Mouse (Mus musculus): Measurements from ENCODE around the gene Unc5b. TPM values are rescaled to one million over a fixed set of nuclear protein-coding genes. Genes with fewer than 3 reads are reported as not detected.

Unc5b gene
- total RNA-seq, 1 experiment from 2014 or later, result 11.3 TPM

DNA sequence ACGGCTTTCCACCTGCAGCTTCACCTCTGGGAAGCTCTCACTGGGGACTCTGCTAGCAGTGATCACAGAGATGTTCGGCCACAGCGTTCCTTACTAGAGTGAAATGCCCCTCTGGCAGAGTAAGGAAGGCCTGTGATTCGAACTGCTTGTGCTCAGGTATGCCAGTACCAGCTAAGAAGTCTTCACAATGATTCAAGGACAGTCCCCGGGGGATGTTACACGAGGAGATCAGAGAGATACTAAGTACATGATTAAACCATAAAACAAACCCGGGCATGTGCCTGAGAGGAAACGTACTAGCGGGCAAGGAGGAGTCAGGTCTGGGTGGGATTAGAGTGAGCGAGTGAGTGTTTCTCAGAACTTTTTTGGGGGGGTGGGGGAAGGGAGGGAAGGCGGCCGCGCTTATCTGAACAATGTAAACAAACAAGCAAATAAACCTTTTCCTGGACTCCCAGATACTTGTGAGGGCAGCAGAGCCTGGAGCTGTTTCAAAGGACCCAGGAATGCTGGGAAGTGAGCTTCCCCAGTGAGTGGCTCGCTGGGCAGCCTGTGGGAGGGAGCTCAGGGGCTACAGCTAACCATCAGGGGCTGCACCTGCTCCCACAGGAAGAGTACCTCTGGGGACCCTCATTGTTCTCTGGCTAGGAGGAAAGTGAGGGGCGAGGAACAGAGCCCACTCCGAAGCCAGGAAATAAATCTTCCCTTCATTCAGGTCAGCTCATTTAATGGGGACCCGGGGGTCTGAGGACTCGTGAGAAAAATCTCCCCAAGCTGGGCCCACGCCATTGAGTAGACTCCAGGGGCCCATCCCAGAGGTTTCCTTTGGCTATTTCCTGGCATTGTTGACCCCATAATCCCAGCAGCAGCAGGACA lies 30.9 kb downstream of the Unc5b start:
- no peak for DNase-seq

DNA sequence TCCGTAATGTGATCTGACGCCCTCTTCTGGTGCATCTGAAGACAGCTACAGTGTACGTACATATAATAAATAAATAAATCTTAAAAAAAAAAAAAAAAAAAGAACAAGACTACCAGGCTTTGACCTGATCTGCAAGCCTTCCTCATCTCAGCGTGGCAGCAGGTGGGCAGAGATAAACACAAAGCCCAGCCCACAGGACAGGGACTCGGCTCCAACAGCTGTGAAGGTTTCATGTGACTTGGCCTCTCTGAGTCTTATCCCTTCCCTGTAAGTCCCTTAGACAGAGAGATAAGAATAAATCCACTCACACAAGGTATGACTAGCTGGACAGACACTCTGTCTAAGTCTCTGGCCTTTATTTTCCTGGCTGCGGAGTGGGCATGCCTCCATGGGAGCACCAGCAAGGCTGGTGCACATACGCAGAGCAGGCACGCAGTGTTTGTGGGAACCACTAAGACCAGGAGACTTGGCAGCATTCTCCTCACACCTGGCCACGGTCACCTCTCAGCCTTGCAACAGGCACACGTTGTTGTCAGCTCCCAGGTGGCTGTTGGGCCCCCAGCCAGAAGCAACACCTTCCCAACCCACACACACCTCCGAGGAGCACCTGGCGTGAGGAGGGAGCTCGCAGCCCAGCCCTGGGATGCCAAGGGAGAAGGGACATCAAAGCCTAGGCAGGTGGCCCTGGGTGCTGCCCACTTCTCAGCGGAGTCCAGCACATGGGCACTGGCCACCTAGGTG lies 33.5 kb downstream of the Unc5b start:
- no peak for DNase-seq

DNA sequence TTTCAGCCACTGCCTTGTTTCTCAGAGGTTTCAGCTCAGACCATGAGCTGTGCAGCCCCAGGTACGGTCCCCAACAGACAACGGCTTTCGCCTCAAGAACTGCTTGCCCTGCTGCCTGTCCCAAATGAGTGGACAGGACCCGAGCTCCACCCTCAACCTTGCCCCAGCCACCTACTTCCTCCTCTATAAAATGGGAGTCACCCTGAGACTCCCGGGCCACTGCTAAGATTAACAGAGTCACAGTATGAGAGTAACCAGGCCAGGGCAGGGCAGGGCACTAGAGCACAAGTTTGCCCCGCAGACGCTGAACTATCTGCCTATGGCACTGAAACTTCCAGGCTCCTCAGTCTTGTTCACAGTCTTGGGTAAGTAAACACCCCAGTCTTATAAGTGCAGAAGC lies 34.9 kb downstream of the Unc5b start:
- DNase-seq, result no peak

DNA sequence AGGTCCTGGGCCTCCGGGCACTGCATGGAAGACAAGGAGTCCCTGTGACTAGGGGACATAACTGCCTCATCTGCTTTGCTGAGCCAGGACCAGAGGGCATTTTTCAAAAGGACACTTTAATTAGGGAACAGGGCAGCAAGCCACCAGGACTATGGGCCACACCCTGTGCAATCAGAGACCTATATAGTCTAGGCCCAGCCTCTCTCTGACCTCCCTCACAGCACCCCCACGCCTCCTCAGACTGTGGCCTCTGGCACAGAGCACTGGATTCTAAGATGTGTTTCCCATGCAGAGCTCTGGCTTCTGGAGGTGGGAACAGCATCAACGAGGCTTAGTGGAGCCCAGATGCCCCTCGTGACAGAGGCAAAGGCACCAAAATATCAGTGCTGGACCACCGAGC lies 35.4 kb downstream of the Unc5b start:
- DNase-seq, result no peak

DNA sequence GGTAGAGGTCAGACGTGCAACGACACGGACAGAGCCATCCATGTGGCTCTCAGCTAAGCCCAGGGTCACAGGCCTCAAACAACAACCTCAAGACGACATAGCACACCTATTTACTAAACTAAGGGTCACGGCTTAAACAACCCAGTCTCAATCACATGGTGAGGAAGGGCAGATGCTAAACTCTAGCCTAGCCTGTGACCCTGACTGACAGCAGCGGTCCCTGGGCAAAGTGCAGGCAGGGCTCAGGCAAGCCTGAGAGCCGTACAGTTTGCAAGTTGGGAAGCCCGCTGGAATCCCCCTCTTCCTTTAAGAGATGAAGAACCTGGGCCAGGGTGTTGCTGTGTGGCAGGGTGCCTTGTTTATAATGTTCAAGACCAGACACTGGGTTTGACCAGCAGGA lies 36.6 kb downstream of the Unc5b start:
- DNase-seq, result no peak

DNA sequence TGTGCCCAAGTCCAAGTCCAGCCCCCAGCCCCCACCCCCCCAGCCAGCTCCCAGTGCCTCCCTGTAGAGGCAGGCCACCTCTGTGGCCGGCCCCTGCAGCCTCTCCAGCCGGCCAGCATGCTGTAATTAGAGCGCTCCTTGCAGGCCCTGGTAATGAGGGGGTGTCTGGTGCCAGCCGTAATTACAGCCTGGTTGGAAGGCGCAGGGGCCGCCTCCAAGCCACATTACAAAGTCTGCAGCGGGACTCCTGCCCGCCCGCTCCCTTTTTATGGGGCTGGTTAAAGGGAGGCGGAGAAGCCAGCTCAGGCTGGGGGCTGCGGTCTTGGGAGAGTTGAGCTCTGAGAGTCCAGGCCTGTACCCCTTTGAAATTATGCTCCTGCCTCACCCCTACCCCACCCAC lies 37.0 kb downstream of the Unc5b start:
- DNase-seq, result no peak

DNA sequence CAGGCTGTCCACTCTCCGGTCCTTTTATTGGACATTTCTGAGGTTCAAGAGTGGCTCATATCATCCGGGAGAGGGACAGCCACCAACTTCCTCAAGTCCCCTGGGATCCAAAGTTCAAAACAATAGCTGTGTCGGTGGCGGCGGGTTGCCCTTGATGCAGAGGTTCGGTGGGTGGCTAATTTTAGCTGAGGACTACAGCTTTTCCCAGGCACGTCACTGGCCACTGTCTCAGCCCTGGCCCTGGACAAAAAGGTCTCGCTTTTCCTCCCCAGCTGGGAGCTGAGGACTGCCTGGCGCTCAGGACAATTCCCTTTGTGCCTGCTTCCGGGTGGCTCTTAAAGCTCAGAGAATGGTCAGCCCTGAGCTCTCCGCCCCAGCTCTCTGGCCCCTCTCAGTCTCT lies 38.5 kb downstream of the Unc5b start:
- DNase-seq, result peak; percentile 57

DNA sequence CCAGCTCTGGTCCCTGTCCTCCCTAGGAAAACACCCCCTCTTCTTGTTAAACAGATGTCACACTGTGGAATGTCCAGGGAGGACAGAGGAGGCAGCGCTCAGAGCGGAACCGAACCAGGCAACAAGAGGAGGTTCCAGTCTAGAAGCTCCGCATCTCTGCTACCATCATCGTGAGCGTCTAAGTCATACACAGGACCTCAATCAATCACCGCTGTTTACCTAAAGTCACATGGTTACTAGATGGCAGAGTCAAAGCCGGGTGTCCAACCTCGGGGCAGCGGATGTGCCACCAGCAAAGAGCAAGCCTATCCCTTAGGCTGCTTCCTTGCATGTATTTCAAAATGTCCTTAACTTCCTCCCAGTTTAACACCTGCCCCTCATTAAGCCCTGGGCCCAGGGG lies 39.0 kb downstream of the Unc5b start:
- DNase-seq, result no peak

DNA sequence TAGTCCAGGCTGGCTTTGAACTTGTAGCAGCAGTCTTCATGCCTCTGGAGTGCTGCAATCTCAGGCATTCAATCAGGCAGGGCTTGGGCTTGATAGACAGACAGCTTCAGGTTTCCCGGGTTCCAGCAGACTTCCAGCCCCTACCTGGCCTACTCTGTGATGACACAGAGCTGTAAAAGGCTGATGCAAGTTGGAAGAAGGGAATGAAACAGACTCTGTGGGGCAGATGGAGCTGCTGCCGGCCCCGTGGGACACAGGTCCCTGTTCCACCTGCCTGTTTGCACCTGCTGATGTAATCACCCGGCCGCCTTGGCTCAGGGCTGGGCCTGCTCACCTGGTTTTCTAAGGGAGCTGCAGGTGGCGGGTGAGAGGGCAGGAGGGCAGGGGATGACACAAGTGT lies 40.5 kb downstream of the Unc5b start:
- no peak for DNase-seq

DNA sequence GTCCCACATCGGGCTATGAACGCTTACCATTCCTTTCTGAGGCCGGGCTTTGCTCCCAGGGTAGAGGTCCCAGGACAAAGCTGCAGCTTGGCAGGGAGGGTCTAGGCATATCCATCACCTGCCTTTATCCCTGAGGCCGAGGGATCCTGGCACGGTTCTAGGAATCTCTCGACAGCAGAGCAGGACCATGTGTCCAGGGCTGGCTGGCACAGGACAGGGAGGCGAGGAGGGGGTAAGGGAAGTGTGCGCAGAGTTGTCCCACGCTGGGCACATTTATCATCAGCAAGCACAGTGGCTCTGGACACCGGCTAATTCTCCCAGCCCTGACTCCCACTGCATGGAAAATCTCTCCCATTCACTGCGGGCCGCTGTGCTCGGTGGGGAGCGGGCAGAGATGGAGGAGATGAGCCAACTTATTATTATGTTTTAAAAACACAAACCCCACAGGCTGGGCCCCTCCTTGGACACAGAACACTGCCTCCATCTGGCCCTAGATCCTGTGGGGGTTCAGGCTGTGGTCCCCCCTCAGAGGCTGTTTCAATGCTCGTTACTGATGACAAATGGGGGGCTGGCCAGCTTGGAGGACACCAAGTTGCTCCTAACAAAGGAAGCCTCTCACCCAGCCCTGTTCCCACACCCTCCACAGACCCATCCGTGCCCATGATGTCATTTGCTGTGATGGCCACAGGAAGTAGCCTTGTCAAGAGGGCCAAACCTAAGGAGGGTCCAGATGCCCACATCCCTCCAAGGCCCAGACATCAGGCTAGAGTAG lies 43.9 kb downstream of the Unc5b start:
- no peak for DNase-seq

DNA sequence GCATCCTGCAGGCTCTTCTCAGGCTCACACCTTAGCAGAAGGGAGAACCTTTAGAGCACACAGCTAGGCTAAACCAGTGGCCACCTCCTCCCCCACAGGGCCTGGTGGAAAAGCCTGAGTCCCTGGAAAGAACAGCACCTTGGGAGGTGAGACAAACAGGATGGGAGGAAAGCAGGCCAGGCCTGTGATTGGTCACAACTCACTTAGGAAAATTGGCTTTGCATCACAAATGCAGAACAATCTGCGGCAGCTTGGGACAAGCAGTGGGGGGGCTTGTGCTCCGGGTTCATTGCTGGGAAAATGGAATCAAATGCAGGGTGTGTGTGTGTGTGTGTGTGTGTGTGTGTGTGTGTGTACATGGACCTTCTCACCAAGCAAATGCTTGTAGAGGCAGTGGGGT lies 47.8 kb downstream of the Unc5b start:
- DNase-seq, result no peak

DNA sequence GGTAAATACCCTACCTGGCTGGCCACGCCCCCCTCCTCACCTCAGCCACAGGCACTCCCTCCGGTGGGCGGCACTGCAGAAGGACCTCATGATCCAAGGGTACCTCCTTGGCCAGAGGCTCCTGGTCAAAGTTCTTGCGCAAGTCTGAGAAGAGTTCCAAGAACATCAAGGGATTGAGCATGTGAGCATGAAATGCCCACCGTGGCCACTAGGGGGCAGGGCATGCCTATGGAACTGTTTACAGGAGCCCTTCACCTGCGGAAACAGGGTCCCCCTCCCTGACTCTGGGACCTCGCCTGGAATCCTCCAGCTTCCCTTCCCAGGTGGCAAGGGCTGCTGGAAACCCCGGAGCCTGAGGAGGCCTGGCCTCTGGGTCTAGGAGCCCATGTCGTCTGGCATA lies 51.8 kb downstream of the Unc5b start:
- peak; percentile 83 for DNase-seq

DNA sequence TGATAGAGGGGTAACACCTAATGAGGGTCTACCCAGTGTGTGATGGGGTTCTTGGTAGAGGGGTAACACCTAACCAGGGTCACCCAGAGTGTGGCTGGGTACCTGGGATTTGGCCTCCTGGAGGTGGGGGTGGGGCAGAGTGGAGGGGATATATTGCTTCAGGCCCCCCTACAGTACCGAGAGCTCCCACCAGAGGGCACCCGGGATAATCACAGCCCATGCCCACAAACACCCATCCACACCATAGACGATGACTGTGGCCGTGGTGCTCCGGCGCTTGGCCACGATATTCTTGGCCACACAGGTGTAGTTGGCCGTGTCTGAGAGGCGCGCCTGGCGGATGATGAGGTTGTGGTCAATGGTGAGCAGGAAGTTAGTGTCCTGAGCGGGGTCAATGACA lies 52.8 kb downstream of the Unc5b start:
- DNase-seq, result peak; percentile 42

DNA sequence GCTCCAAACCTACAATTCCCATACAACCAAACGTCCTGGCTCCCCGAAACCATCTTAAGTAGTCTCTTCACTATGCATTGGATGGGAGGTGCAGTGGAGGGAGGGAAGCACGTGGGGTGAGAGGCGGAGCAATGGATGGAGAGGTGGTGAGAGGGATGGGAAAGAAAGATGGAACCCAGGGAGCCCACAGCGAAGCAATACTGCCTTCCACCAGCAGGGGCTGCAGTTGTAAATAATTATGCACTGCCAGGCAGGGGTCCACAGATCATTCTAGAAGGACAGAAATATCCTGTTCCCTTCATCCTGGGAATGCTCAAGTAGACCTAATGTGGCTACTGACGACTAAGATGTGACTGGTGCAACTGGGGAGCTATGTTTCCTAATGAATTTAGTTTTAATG lies 55.9 kb downstream of the Unc5b start:
- no peak for DNase-seq

DNA sequence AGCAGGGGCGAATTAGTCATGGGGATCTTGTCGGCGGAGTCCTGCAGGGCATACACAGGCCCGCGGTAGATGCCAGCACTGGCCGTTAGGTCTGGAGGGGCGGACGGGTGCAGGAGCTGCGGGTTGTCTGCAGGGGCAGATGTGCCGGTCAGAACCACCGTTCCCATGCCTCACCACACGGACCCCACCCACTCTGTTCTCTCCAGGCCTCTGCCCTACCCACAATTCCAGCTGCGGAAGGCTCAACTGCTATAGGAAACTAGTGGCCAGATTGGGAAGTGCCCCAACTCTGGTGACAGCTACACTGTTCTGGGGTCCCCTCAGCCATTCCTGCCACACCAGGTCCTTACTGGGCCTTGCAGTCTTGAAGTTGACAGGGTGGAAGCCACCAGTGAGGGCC lies 56.8 kb downstream of the Unc5b start:
- no peak for DNase-seq

DNA sequence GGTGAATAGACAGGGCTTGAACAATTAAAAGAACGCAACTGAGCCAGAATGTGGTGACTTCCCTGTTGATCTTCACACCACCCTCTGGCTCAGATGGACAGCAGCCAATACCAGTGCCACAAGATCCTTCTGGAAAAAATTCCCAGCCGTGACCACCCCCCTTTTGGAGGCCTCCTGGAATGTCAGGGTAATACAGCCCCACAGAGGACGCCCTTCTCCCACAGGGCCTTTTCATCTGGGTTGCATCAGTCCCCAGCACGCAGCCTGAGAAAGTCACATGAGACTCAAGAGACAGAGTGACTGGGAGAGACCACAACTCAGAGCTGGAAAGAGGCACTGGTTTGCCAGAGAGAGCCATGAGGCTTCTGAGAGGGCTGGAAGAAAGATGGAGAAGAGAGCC lies 60.5 kb downstream of the Unc5b start:
- no peak for DNase-seq

DNA sequence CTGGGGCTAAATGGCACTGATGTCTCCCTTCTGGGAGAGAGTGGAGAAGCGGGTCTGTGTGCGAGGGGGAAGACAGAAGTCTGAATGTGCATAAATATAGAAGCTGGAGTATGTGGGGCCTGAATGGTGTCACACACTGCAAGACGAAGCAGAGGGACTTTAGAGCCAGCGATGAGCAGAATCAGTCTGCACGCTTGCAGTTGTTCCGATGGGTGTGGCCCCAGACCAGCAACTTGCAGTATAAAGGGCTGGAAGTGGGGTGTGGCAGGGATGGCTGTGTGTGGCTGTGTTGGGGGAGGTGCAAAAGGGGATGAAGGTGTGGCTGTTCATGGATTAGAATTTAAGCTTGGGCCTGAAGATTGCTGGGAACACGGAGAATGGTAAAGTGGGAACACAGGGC lies 62.8 kb downstream of the Unc5b start:
- no peak for DNase-seq

DNA sequence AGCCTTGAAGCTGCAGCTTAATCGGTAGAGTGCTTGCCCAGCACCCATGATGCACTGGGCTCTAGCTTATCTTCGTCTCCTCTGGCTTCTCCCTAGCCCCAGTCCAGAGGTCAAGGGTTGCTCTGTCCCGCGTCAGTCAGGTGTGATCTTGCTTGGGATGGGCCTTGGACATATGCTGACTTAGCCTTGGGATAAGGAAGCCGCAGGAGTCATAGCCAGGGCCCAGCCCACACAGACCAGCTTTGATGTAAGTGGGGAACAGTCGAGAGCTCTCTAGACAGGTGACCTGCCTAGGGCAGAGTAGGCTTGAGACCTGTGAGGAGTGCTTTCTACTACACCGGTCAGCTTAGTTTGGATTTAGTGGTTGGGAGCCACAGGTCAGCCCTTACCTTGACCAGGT lies 64.0 kb downstream of the Unc5b start:
- DNase-seq, result no peak

DNA sequence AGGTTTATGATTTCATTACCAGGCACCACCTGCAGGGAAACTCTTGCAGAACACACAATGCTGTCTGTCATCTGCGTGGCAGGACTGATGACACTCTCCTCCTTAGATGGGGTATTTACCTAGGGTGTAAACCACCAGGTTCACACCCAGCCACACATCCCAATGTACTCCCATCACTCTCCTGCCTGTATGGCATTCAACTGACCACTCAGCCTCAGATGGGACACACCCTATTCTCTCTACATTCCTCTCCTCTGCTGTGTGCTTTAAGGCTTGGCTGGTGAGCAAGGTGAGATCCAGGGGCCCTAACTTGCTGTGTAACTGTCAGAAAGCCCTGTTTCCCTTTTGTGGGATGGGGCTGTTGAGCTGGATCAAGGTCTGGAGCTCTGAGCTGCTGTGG lies 69.3 kb downstream of the Unc5b start:
- DNase-seq, result no peak

DNA sequence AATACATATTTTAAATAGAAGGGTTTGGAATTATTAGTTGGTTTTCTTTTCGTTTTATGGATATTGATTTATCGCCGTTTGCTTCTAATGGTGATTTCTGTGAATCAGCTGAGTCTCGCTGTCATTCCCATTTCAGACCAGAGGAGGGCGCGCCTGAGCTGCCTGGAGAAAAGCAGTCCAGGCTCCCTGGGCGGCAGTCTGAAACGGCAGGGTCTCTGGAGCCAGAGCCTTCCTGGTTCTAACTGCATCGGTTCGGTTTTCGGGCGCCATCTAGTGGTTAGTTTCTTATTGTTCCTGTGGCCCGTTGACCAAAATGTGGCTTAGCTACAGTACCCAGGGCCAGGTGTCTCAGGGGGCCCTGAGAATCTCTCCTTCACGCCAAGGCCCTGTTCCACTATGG lies 71.0 kb downstream of the Unc5b start:
- DNase-seq, result peak; percentile 95

DNA sequence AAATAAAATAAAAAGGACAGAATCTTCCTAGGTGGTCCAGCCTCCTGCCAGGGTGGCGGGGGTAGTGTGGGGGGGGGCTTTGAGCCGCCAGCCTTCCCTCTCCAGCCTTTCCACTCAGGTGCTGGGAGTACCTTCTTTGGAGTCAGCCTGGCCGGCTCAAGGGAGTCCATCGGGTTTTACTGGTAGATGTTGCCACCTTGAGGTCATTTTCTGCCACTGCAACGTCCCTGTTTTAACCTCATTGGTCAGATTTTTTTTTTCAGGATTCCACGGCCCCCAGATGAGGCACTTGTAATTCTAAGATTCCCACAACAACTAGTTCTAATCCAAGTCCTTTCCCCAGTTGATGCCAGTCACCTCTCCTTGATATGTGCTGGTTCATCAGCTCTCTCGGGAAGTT lies 74.4 kb downstream of the Unc5b start:
- peak; percentile 72 for DNase-seq

DNA sequence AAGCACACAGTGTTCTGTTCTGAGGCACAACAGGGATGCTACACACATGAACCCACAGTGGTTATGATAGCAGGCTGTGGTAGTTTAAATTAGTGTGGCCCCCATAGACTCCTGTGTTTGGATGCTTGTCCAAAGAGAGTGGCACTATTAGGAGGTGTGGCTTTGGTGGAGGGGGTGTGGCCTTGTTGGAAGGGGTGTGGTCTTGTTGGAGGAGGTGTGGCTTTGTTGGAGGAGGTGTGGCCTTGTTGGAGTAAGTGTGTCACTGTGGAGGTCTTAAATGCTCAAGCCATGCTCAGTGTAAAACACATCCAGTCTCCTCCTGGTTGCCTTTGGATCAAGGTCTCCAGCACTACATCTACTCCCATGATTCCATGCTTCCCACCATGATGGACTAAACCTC lies 75.2 kb downstream of the Unc5b start:
- DNase-seq, result no peak

DNA sequence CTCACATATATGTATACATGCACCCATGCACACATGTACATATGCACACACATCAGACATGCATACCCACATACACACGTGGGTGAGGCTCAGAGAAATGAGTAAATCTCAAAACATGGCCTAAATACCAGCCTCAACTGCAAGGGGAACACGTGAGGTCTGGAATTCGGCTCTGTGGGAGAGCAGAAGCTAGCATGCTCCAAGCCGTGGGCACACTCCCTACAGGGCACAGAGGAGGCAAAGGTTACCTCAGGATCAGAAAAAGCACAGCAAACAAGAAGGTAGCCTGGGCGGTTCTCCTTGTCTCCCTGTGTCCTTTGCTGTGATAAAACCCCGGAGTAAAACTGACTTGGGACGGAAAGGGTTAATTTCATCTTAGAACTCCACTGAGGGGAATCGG lies 77.4 kb downstream of the Unc5b start:
- DNase-seq, result no peak
